Mouse (Mus musculus) gastrocnemius, adult 8-10 months (tissue): ENCODE data around the gene Kdf1. TPM values are rescaled to one million over a fixed set of nuclear protein-coding genes. Genes with fewer than 3 reads are reported as not detected.

ENCODE experiments used
- DNase-seq, 2 experiments: peaks; one replicate each; pipeline ENCODE4 v3.0.0; 2022; ENCODE audit warnings: low spot score in 2 of 2
- total RNA-seq, 4 experiments: library from RNA; stranded (reverse); gene quantifications; 2 replicates each; pipeline ENCODE4 v1.2.4; 2022

Kdf1 gene
- not detected for total RNA-seq

DNA sequence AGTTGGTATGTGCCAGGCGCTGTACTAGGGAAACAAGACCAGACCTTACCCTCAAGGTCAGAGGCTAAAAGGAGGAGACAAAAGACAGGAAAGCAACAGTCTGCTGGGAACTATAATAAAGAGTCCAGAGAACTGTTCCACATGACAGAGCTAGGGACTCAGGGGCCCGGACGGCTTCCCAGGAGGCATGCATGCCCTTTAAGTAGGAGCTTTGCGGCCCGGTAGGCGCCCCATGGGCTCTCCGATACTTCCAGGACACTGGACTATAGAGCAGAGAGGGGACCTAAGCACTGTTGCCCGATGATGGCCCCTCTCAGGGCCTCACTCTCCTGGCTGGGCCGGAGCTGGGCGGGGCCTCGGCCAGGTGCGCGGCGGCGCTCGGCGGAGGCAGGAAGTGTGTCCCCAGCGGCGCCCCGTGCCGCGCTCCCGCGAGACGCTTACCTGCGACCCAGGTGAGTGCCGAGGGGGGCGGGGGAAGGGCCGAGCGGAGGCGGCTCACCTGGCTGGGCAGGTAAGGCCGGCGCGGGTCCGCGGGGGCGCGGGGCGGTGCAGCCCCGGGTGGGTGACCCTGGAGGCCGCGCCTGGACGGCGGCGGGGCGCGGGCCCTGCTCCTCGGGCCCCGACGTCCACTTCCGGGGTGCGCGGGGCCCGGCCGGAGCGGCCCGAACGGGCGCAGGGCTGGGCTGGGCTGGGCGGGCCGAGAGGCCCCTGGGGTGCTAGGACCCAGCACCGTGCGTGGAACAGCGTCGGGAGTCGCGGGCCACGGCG lies at the start of gene Kdf1:
Gene Kdf1, plus strand, starts transcription at position 363 of the 768 bp plus-strand sequence.
- no peak for DNase-seq

DNA sequence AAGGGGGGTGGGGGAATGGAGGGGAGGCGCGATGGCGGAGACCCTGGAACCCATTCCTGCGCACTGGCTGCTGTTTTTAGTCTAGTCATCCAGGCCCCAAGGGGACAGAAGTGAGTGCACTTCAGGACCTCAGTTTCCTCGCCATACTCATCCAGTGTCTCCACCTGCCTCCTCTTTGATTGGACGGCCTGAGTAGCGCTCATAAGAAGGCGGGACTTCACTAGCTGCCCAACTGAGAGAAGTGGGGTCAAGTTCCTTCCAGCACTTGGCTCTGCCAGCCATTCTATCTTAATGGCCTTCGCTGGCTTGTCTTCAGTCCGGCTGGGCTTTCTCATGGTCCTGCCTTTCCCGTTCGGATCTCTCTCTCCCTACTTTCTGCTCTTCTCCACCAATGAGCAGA lies 49.6 kb upstream of the Kdf1 start:
- peak in 1 of 2 experiments; percentile 39 for DNase-seq

GRCm38 (mm10) chr4:133471135-133471821 lies 47.5 kb upstream of the Kdf1 start:
- DNase-seq: no peak

- DNase-seq: no peak
These were observed 44.9 kb upstream of the Kdf1 start for GRCm38 (mm10) chr4:133473833-133474232.

- DNase-seq: peak; percentile 99 to 100
These were observed 39.1 kb upstream of the Kdf1 start, which contains the start of gene Tent5b for GRCm38 (mm10) chr4:133479458-133480184. Gene Tent5b (plus strand): TSS chr4:133480132.

DNA sequence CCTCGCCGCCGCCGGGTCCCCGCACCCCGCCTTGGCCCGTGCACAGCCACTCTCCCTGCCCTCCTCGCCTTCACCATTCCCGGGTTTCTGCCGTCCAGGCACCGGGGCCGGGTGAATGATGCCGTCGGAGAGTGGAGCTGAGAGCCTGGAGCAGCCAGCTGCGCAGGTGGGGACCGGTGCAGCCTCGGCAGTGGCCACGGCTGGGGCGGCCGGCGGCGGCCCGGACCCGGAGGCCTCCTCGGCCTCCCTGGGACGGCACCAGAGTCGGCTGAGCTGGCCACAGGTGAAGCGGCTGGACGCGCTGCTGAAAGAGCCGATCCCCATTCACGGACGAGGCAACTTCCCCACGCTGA lies 38.6 kb upstream of the Kdf1 start:
- no peak for DNase-seq

DNA sequence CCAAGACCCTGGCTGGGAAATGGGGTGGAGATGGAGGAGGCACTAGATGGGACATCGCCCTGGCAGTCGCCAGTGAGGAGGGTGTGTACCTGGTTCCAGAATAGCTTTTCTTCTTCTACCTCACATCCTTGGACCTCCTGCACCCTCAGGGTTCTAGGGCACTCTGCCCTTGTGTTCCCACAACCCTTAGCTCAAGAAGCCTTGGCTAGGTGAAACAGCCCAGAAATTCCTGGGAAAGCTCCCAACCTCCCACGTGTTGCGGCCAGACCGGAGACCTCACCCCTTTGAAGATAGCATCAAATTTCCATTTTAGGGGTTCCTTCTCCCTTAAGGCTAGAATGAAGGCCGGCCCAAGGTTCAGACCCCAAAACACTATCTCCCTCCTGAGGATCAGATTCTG lies 38.0 kb upstream of the Kdf1 start:
- DNase-seq: no peak

GRCm38 (mm10) chr4:133481488-133481887 lies 37.3 kb upstream of the Kdf1 start:
- DNase-seq: no peak

GRCm38 (mm10) chr4:133482479-133482878 lies 36.3 kb upstream of the Kdf1 start:
- DNase-seq: no peak

- DNase-seq: no peak
These were observed 34.3 kb upstream of the Kdf1 start for GRCm38 (mm10) chr4:133484266-133485025.

GRCm38 (mm10) chr4:133485691-133486425 lies 32.9 kb upstream of the Kdf1 start:
- DNase-seq: no peak

GRCm38 (mm10) chr4:133486673-133487357 lies 31.9 kb upstream of the Kdf1 start:
- DNase-seq: no peak

DNA sequence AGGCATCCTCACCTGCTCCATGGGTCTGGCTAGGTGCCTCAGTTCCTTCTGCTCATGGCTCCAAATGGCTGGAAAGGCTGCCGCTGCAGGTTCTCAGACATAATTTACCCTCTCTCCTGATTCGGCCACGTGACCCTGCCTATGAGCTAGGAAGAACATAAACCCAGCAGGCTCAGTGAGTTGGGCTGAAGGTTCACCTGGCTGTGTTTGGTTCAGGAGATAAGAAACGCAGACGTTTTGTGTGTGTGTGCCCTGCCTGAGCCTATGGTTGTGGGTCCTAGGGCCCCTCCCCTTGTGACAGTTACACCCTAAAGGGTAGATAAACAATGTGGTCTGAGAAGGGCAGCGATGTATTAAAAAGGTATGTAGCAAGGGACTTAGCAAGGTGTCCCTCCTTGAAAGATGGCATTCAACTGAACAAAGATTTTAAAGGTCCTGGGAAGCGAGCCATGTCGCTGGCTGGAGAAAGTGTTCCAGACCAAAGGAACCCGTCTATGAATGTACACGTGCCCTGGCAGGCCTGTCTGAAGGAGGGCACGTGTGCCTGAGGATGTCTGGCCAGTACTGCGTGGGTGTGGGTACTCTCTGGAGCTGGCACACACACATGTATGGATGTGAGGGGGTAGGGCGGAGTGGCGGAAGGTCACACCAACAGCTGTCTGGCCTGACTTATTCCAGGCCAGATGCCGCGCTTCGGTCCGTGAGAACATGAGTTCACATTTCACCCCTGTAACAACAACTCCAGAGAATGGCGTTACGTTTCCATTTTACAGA lies 30.0 kb upstream of the Kdf1 start:
- no peak for DNase-seq

DNA sequence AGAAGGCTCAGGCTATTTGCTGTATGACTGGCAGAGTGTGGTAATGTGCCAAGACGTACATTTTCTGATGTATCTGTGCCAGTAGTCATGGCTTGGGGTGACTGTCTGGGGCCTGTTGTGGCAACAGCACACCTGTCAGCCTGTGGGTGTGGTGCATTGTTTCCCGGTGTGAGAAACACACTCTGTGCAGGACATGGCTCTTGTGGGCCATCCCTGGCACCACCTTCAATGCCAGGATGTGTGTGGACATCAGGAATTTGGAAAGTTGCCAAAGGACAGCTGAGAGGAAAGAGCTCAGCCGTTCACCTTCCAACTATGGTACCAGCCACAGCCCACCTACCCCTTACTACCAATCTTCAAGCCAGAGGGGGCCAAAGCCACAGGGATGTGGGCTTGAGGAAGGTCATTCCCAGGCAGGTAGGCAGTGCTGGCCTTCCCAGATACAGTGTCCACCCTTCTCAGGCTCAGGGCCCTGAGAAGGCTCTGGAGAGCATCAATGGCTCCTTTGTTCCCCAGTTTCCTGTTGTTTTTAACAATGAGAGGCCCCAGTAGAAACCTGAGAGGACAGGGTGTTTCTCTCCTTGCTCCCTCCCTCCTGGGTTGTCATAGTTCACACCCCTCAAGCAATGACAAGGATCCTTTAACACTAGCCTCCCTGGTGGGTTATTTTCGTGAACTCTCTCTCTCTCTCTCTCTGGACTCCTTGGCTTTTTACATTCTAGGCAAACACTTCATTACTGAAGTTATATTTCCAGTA lies 29.1 kb upstream of the Kdf1 start:
- DNase-seq: no peak

- peak; percentile 39 to 50 for DNase-seq
These were observed 27.0 kb upstream of the Kdf1 start for GRCm38 (mm10) chr4:133491800-133492199.

DNA sequence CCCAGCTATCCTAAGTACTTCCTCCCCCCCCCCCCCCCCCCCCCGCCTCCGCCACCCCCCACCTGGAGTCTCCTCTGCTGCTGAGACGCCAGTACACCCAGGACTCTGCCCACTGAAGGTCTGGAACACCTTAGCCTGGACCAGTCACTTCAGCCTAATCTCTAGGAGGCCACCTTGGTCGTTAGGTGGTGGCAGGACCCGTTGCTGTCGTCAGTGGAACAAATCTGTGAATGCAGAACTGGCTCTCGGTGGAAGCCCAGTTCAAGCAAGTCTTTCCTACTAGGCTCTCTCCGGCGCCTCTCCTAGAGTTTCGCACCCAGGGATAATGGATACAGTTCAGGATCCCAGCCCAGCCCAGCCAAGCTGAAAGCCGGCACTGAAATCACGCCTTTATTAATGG lies 24.9 kb upstream of the Kdf1 start:
- DNase-seq: no peak

- peak; percentile 81 for DNase-seq
These were observed 24.3 kb upstream of the Kdf1 start for GRCm38 (mm10) chr4:133494432-133494831.

- DNase-seq: no peak
These were observed 23.9 kb upstream of the Kdf1 start for GRCm38 (mm10) chr4:133494867-133495266.

GRCm38 (mm10) chr4:133495711-133496110 lies 23.1 kb upstream of the Kdf1 start:
- no peak for DNase-seq
